Mouse (Mus musculus) kidney, adult 18-20 months (tissue): ENCODE measurements around the gene Olfr114.

Experiments
- DNase-seq: peaks from one replicate; pipeline ENCODE4 v3.0.0; 2021

Olfr114 gene

GRCm38 (mm10) chr17:37592643-37593042 is at the start of gene Olfr114:
Olfr114 (minus strand) TSS chr17:37592743.
- DNase-seq, result no peak

DNA sequence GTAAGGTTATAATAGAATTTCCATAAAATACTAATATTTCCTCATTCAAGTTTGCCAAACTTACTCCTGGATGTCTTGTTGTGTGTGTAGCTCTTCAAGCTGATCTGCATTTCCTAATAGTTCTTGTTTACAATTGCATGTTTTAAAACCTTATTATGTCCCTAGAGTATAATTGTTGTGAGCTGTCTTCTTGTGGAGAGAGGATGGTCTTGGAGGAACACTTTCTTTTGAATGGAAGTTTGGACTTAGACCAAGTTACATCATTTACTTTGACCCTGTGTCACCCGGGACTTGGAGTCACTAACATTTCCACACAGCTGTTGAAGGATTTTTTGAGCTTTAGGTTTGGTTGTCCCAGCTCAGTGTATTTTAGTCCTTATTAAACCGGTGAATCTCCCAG is 34.5 kb upstream of the Olfr114 start, which contains the start of the genes Olfr115 and Olfr116:
Olfr115 (minus strand) TSS at position 101 of the 400 bp plus-strand sequence.
Olfr116 (minus strand) TSS at position 191 of the 400 bp plus-strand sequence.
- DNase-seq, result no peak

GRCm38 (mm10) chr17:37577563-37577962 is 15.0 kb downstream of the Olfr114 start, which contains the start of gene Olfr113:
Olfr113 (minus strand) TSS chr17:37577663.
- DNase-seq, result no peak

- DNase-seq, result no peak
These were observed 23.2 kb downstream of the Olfr114 start, which contains the start of gene Olfr112 for GRCm38 (mm10) chr17:37569351-37569750. Olfr112 (minus strand) TSS chr17:37569451.

- DNase-seq, result no peak
These were observed 33.5 kb downstream of the Olfr114 start for GRCm38 (mm10) chr17:37558913-37559615.

GRCm38 (mm10) chr17:37543800-37544435 is 48.6 kb downstream of the Olfr114 start:
- DNase-seq, result no peak

GRCm38 (mm10) chr17:37541454-37542119 is 51.0 kb downstream of the Olfr114 start:
- DNase-seq, result no peak
